Mouse (Mus musculus) left cerebral cortex, postnatal 10 days (tissue): ENCODE data around the gene Hebp2. TPM values are rescaled to one million over a fixed set of nuclear protein-coding genes. Genes with fewer than 3 reads are reported as not detected.

Source experiments
- DNase-seq, 2 experiments: peaks; one replicate each; pipeline ENCODE4 v3.0.0; 2021 to 2022; ENCODE audit warnings: low spot score in 2 of 2, mixed read lengths in 1 of 2; ENCODE audit errors: extremely low spot score in 1 of 2
- intact Hi-C: fragments of 180-260 bp; cut with DNase I; formaldehyde crosslinking; loops from one replicate; pipeline ENCODE4 v1.15.1; 2025
- total RNA-seq, 2 experiments: library from RNA; stranded (reverse); gene quantifications; 2 replicates each; pipeline ENCODE4 v1.2.3; 2021

The Hebp2 gene
- total RNA-seq, 2 experiments from 2014 or later, result 3.3 to 5.4 TPM

GRCm38 (mm10) chr10:18525311-18525710 lies 20.6 kb downstream of the Hebp2 start:
- DNase-seq, result peak in 1 of 2 experiments; percentile 42
- intact Hi-C loops, result loop anchor here (5.0 kb wide), 1 partner anchor 283 kb away; no protein-coding TSS in a partner anchor

- no peak for DNase-seq
- intact Hi-C loops, result no loop called here
These were observed 23.3 kb downstream of the Hebp2 start for GRCm38 (mm10) chr10:18522556-18522955.

DNA sequence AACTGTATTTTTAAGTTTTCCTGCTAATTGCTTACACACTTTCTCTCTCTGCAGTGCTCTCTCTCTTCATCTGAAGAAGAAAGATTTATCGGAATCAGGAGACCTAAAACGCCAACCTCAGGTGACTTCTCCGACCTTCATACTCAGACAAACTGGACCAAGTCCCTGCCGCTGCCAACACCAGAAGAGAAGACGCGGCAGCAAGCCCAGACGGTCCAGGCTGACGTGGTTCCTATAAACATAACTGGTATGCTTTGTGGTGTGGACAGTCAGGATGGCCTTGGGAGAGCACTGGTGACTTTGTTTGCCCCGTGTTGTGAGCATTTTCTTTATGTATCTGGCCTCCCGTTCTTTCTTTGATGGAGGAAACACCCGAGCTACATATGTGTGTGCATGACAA lies 34.4 kb downstream of the Hebp2 start:
- DNase-seq, result no peak
- intact Hi-C loops, result no loop called here

DNA sequence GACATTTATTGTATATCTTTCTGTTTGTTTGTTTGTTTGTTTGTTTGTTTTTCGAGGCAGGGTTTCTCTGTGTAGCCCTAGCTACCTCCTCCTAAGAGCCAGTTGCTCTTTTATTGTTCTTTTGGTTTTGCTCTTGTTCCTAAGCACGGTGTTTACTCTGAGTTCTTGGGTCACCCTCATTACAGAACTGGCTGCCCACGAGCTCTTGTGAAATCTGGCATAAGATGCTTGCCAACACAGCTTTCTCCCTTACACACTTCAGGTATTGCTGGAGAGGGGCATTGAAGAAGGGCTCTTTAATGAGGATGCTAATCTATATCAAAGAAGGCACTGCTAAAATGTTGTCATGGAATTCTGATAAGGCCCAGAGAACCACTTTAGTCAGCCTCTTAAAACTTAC lies 35.2 kb downstream of the Hebp2 start:
- DNase-seq, result no peak
- intact Hi-C loops, result no loop called here

GRCm38 (mm10) chr10:18508586-18508985 lies 37.3 kb downstream of the Hebp2 start:
- peak; percentile 58 to 71 for DNase-seq
- intact Hi-C loops, result no loop called here

DNA sequence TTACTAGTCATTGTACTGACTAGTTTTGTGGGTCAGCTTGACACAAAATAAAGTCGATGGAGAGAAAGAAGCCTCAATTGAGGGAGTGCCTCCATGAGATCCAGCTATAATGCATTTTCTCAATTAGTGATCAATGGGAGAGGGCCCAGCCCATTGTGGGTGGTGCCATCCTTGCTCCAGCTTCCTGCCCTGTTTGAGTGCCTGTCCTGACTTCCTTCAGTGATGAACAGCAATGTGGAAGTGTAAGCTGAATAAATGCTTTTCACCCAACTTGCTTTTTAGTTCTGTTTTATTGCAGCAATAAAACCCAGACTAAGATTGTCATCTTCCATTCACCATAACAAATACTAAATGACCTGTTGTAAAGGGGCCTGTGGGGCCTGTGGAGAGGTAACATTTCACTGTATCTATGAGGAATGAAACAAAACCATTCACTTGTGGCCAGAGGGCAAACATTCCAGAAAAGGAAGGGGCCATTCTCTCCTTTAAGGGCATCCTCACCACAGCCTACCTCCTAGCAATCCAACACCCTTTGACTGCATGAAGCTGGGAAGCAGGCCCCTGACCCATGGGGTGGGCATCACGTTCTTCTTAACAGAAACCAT lies 37.9 kb downstream of the Hebp2 start:
- no peak for DNase-seq
- intact Hi-C loops, result no loop called here

DNA sequence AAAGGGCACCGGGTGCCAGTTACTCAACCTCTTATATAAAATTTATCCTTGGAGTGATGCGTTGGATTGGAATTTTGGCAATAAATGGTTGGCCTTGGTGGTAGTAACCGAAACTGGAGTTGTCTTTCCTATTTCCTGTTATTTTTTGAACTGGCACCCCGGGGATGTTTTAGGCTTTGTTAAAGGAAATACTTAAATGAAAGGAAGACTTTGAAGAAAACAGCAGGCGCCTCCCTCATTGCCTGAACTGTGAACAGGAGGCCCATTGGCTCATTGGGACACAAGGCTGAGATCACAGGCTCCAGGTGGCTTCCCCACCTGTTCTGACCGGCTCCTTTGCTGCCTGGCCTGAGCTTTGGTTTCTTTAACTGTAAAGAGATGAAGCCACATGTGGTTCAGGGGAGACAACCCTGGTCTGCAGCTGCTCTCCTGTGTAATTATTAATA lies 39.4 kb downstream of the Hebp2 start:
- intact Hi-C loops, result no loop called here
- no peak for DNase-seq

DNA sequence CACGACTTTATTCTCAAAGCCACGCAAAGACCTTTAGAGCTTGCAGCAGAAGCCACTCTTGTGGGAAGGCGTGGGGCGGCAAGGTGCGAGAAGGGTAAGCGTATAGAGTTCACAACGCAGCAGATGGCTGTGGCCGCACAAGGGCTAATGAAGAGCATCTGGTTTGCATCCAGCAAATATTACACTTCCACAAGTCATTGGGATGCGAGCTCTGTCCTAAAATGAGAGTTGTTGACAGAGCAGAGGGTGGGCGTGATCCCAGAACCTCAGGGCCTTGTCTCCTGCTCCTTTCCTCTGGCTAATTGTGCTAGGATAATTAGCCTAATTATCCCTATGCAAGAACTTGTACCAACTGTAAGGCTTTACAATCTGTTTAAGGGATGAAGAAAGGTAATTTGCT lies 40.2 kb downstream of the Hebp2 start:
- DNase-seq, result no peak
- intact Hi-C loops, result no loop called here

DNA sequence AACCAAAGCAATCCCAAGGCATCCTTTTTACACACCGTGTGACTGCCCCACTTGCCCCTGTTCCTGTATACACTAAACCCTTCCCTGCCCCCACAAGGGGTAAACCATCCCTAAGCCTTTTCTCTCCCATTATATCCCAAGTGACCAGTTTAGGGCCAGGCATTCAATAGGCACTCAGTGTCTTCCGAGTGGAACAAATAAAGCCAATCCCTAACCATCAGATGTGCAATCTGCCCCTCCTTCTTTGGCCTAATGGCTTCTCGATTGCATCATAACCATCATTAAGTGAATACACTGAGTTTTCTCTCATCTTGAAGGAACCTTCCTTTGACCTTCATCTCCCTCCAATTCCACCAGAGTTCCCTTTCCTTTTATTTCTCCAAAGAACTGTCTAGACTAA lies 43.9 kb downstream of the Hebp2 start:
- intact Hi-C loops, result no loop called here
- DNase-seq, result no peak

GRCm38 (mm10) chr10:18497066-18497465 lies 48.8 kb downstream of the Hebp2 start:
- intact Hi-C loops, result no loop called here

DNA sequence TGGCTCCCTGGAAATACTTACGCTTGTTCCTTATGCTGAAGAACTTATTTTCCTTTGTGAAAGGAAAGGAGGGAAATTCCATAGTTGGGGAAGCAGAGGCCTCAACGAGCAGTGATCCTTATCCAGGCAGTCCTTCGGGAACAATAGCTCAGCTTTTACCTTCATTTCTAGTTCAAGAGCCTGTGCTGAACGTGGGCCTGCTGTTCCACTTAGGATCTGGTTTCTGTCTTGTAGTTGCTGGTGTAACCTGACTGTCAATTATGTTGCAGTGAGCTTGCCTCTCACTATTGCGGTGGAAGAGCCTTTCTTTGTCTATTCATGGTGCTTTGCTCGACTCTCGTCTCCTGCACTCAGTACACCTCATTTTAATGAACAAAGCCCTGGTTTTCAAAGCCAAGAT lies 51.6 kb downstream of the Hebp2 start:
- DNase-seq, result no peak
- intact Hi-C loops, result no loop called here

More at GRCm38 (mm10) chr10:18497066-18497465, 48.8 kb downstream of the Hebp2 start:
- DNase-seq, result no peak

- intact Hi-C loops, result no loop called here
- DNase-seq, result no peak
These were observed 52.6 kb downstream of the Hebp2 start for GRCm38 (mm10) chr10:18493010-18493894.

DNA sequence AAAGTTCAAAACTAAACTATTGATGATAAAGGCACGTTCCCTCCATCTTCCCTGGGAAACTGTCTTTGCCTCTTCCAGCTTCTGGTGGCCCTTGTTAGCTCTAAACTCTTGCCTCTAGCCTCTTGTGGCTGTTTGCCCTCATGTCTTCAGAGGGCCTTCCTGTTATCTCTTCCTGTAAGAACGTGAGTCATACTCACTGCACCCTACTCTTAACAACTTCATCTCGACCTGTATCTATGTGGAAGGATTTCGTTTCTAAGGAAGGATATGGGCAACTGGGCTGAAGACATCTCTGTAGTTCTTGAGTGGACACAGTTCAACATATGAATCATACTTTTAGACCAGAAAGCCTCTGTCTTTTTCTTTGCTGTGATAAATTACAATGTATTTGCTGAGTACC lies 53.9 kb downstream of the Hebp2 start:
- no peak for DNase-seq
- intact Hi-C loops, result no loop called here

DNA sequence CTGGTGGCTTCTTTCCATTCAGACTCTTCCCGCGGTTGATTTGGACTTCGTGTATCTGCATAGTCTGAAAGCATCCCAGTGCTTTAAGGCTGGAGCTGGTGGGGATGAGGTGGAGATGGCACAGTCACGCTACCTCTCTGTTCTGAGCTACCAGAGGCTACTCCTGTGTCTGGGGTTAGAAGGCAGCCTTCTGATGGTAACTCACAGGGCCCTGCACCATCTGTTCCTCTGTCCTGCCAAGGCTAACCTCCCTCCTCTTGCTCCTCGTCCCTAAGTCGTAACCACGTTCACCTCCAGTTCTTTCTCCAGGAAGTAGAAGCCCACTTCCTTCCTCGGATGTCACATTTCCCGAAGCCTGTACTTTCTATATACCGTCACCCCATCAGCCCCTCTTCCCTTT lies 55.9 kb downstream of the Hebp2 start:
- intact Hi-C loops, result no loop called here

More for the DNA sequence above, 55.9 kb downstream of the Hebp2 start:
- no peak for DNase-seq

Other genes starting within 250 kb of the Hebp2 start
- gene Nhsl1, start 227.1 kb downstream of the Hebp2 start, total RNA-seq, result 10 to 100 TPM; 40.8 to 43.5 TPM
- 10 to 100 TPM; 89.4 to 94.9 TPM for gene Arfgef3, start 197.9 kb upstream of the Hebp2 start, total RNA-seq
- gene Gm4922, start 240.7 kb upstream of the Hebp2 start, total RNA-seq, result not detected